Mouse (Mus musculus) 3134 (cell line): ENCODE results near the gene Psmg4.

ENCODE experiments used
- DNase-seq: peaks from one replicate; pipeline ENCODE4 v3.0.0-alpha.2; 2011; ENCODE audit warnings: low spot score; ENCODE audit not compliant: insufficient read length; ENCODE audit errors: extremely low read depth

Gene Psmg4

DNA sequence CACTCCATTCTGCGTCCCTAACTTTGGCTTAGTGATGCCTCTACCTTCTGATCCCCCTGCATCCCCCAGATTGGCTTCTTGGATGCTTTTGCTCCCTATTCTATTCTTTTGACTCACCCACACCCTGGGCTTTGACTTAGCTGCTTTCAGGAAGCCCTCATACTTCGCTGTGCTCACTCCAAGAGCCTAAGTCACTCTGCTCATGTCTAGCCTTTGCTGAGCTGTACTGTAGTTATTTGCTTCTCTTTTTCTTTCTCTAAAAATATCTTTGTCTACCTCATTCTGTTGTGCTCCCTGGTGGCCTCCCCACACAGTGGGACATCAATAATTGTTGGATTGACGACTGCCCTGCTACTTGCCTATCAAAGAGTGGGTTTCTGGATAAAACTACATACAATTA is 14.6 kb upstream of the Psmg4 start:
- no peak for DNase-seq

DNA sequence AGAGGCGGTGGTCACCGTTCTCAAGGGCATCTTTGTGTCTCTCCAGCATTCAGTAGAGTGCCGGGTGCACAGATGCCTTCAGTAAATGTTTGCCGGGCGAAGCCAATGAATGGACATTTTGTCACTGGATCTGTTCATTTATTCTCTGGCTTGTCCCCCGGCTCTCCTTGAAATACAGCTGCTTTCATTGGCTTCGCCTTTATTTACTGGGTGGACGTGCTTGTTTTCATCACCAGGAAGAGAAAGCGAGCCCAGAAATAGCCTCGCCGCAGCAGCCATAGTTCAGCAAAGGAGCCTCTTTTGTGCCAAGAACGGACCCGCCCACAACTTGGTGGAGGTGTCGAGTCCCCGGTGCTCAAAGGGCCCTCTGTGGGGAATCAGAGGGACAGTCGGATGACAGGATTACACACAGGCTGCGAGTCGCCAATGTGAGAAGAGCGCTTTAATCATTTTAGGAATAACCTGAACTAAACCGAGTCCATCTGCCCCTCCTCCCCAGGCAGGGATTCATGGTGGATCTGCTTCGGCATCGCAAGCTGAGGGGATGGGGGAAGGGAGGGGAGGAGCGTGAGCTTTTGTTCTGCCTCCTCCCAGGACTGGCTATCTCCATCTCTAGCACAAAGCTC is 13.9 kb upstream of the Psmg4 start:
- peak; percentile 44 for DNase-seq

DNA sequence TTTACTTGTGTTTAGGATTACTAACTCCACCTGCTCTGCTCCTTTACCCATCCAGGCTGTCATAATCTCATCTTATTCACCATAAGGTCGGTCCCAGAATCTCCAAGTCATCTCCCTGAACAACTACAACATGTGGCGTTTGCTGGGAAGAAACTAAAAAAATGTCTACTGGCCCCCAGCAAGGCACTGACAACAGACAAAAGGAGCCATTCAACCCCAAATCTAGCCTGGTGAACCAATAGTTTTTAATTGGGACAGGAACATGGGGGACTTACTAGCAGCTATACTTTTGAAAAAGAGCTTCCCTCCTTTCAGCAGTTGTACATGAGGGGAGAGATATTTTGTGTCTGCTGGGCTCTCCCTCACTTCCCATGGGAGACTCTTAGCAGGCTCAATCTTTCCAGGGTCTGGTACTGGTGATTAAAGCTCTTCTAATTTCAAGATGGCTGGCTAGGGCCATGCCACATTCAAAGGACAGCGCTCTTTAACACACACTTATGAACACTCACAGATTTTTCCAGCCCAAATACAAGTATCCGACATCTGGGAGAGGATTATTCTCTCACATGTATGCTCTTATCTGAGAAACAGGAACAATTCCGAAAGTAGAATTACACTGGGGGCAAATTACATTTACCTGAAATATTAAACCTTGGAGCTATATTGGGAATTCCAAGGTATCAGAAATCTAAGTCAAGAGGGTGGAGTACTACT is 13.1 kb upstream of the Psmg4 start:
- DNase-seq = no peak

DNA sequence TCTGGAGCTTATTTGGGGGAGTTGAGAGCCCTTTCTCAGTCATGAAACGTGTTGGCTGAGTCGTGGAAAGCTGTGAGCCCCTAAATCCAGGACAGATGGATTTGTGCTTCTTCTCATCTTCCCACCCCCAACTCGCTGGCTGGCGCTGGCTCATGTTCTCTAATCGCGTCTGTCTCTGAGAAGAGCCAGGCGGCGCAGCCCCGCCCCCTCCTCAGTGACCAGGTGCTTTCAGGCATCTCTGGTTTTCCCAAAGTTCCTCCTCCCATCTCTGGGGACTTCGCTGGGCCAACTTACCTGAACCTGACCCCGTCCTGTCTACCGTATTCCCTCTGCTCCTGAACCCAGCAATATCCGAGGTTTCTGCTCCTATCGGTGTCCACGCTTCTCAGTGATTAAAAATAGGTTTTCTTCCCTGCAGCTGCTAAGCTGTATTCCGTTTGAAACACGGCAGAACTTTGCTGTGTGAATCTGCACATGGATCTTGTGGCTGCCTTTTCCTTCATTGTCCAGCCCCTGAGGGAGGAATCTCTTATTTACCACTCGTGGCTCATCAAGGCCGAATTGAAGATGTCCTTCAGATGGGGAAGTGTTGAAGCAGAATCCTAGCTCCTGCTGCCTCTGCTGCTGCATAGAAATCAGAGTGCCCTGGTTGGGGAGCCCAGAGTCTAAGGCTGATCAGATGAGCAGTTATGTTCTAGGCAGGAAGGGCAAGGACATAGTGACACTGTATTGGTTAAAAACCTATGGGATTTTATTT is 12.3 kb upstream of the Psmg4 start:
- DNase-seq = no peak

DNA sequence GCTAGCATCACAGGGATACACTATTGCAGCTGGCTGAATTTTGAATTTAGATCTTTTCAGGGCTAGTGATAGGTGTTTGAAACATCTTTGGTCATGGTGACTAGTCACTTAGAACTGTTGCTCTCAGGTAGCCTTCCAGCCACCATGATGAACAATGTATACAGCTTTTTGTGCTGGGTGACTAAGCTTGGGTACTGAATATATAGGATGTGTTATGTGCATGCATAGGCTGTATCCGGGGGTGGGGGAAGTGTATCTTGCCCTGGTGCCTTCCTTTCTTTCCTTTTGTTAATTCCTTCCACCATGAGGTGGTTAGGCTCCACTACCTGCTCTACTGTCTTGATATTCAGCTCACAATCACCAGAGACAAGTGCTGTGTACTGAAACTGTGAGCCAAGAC is 11.3 kb upstream of the Psmg4 start:
- no peak for DNase-seq

DNA sequence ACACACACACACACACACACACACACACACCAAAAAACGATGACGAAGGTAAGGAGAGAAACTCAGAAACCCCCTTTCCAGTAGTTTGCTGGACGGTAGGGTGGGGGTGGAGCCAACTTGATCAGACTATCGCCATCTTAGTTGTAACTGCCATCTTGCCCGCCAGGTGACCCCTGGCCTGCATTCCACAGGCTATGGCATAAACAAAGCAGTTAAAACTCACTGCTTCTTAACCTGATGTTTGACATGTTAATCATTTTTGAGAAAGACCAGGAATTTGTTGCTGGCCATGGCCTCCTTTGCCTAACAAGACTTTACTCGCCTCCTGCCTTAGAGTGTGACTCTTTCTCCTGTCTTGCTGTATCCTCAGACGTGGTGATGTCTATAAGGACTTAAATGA is 10.1 kb upstream of the Psmg4 start:
- no peak for DNase-seq

DNA sequence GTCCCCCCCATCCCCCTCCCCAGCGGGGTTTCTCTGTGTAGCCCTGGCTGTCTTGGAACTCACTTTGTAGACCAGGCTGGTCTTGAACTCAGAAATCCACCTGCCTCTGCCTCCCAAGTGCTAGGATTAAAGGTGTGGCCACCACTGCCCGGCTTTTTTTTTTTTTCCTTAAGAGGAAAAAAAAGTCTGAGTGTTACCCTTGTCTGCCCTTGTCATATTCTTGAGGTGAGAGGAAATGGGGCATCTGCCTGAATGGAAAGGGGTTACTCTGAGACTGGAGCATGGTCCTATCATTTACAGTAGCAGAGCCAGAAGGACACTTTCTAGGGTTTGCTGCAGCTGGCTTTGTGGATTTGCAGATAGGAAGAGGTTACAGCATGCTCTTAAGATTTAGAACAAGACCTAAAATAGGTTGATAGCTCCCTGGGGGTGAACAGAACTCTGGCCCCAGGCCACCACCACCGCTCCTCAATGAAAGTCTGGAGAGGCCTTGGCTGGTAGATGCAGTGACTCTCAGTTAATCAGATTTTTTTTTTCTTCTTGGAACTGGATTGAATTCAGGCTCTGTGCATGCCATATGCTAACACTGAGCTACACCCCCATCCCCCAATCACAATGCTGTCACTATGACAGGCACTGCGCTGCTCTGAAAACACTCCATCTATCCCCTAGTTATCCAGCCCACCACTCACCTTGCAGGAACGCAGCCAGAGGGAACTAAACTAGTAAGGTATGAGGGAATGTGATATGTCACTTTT is 9.3 kb upstream of the Psmg4 start:
- no peak for DNase-seq

DNA sequence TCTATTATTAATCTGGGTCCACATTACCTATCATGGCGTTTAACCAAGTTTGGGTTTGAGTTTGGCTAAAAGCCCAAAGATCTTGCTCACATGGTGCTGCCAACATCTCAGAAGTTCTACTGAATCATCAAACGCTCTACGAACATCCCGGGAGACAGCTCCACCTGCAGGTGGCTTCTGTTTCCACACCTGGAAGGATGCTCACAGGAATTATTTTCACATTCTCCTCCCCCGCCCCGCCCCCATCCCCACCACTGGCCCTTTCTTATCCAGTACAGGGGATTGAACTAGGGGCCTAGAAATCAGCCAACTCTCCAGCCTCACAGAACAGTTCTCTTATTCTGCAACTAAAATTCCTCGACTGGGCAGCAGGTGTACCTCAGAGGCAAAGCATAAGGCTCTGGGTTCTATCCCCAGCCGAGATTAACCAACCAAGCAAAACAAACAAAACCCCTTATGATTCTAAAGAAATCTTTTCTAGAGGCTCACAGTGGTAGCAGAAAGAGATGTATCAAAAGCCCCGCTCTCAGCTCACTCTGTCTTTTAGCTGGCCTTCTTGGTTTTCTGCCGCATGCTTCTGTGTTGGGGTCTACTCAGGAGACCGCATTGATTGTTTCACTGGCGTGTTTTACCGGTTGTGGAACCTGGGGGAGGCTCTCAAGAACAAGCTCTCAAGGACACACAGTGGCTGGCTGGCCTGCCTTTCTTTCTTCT is 8.4 kb upstream of the Psmg4 start:
- peak; percentile 71 for DNase-seq

DNA sequence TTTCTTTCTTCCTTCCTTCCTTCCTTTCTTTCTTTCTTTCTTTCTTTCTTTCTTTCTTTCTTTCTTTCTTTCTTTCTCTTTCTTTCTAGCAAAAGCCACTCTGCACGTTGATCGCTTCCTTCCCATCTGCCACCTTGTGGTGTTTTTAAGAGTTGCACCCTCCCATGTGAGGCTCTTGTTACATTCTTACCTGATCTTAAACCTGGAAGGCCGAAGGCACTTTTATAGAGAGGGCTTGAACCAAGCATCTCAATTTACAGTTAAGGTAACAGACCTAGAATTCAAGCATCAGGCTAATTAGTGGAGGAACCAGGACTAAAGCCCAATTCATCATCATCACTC is 7.9 kb upstream of the Psmg4 start:
- peak; percentile 45 for DNase-seq

DNA sequence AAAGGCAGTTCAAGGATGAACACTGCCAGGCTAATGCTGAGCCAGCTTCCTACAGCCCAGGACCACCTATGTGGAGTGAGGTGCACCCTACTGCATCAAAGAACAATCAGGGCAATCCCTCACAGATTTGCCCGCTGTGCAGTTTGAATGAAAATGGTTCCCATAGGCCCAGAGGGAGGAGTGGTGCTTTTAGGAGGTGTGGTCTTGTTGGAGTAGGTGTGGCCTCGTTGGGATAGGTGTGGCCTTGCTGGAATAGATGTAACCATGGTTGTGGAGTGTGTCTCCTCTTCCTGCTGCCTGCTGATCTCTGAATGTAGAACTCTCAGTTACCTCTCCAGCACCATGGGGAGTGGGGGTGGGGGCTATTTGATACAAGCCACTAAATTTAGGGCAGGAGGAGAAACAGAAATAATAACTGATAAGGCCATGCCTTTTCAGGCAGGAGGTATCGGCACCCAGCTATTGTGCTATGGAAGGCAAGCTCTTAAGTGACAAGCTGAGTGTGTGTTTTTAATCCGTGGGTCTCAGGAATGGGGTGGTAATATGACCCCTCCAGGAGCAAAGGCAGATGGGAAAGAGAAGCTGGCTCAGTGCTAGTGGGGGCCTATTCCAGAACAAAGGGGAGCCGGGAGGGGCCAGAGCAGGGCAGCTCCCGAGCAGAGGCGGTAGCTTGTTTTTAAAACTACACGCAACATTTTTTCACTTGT is 6.5 kb upstream of the Psmg4 start:
- DNase-seq = peak; percentile 38

DNA sequence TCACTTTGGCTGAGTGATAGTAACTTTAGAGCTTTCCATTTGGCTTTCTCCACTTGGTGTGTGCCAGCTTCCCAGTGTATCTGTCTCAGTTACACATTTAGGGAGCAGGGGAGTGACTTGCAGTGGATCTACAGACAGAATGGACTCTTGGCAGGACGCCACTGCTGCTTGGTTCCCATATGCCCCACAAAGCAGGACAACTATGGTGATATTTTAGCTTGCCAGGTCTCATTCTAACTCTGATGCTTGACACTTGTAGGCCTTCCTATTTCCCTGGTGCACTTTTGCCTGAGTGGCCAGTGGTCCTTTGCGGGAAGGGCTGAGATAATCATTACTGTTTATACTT is 6.0 kb upstream of the Psmg4 start:
- DNase-seq = no peak

DNA sequence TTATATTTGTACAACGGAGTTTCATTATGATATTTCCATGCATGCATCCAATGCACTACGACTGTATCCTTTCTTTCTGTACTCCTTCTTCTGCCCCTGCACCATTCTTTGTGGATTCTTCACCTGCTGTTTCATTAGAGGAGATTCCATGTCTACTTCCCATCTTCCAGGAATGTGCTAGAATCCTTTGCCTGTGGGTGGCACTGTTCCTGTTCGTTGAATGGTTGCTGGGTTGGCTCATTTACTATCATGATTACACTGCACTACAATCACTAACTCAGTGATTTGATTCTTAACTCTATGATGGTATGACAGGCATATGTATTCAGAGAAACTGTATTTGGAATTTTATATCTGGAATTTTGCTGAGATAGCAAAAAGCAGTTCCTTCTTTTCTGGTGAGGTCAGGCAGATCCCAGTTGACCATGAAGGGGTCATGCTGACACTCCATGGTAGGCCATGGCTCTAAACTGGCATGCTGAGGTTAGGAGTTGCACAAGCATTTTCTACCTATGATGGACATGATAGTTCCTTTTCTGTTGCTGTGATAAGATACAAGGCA is 5.1 kb upstream of the Psmg4 start:
- no peak for DNase-seq

DNA sequence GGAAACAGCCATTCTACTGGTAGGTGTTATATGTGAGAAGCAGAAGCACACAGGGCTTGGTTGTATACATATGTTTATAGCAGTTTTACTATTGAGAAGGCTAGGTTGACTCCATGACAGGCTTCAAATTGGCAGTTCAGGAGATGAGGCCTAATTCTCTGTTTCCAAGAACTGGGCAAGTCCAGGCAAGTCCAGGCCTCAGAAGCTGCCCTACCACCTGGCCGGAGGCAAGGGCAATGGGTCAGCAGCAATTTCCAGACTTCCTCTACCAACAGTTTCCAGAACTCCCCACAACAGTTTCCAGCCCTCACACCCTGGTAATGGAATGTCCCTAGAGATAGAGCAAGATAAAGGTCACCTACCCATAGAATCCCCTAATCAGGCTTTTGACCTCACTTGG is 2.8 kb upstream of the Psmg4 start:
- DNase-seq = no peak

DNA sequence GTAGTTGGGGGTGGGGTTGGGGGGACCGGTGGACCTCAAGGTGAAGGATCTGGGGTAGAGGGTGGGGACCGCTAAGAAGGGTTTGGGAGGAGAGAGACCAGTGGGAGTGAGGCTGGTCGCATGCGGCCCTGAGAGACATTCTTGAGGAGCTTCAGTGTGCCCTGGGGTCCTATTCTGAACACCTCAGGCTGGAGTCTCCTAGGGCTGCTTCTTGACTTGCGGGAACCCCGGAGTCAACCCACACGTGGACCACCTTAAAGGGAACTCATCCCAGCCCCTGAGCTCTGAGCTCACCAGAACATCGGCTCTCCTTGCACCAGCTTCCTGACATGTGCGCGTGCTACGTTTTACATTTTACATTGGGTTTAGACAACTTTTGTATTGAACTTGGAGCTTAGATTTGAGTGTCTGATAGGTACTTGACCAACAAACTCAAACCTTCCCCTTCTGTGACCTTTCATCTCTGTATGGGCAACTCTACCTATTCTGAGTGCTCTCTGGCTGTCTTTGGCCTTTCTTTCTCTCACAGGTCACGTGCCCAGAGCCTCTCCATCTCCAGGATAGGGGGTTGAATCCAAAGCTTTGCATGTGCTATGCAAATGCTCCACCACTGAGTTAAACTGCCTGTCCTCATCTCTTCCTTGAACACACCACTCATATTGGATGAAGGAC is 676 bp downstream of the Psmg4 start:
- no peak for DNase-seq

DNA sequence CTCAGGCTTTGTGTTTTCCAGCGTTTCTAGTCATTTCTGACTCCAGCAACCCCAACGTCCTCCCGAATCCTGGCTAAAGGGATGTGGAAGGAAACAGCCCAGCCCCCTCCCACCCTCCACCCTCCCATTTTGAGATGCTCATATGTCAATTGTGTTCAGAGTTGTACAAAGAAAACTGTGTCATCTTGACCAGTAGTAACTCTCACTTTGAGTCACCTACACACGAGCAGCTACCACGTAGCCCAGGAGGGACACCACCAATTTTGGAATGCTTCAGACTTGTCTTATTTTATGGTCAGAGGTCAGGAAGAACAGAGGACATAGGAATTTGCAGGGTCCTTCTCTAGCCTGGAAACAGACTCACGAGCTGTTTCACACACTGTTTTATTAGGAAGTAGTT is 11.3 kb downstream of the Psmg4 start:
- no peak for DNase-seq

DNA sequence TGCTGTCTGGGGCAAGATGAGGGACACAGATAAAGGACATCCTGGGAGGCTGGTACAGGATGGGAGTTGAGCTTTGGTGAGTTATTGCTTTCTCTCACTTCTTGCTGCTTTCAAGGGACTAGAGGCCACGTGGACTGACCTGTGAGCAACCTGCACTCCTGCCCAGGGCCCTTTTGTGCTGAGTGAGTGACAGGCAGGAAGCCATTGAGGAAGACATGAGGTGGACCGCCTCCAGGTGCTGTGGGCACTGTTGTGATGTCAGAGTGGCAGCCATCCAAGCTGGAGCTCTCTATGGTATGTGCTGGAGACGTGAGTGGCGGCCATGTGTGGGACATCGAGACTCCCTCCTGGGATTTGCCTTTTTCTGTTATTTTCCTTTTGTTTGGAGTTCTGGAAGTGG is 18.9 kb downstream of the Psmg4 start:
- no peak for DNase-seq

DNA sequence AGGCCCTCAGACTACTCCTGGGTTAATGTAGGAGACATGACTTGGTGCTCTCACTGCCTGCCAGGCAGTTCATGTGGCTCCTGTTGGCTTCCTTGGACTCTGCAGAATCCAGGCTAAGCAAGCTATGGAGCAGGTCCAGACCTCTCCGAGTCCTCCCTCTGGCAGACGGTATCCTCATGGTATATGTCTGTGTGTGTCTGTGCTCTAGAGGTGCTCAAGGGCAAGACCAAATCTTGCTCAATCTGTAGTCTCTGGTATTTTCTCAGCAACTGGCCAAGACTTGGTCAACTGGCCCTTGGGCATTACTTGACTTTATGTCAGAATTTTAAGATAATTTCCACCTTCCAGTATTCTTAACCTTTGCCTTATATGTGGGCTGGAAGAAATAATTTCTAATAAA is 22.6 kb downstream of the Psmg4 start:
- DNase-seq = no peak

DNA sequence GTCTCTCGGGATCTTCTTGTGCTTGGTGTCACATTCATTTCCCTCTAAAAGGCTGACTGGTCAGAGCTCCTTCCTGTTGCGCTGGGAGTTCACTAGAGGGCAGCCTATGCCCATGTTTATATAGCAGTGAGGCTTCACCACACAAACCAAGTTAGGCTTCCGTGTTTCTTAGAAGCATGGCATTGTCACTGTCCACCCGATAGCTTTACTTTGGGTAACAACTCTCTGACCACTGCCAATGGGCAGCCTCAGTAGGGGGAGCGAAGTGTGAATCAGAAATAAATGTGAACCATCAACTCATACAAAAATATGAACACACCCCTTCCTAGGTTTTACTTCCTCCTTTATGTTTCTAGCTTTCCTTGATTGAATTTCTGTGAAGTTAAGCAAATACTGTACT is 24.8 kb downstream of the Psmg4 start:
- DNase-seq = peak; percentile 32

DNA sequence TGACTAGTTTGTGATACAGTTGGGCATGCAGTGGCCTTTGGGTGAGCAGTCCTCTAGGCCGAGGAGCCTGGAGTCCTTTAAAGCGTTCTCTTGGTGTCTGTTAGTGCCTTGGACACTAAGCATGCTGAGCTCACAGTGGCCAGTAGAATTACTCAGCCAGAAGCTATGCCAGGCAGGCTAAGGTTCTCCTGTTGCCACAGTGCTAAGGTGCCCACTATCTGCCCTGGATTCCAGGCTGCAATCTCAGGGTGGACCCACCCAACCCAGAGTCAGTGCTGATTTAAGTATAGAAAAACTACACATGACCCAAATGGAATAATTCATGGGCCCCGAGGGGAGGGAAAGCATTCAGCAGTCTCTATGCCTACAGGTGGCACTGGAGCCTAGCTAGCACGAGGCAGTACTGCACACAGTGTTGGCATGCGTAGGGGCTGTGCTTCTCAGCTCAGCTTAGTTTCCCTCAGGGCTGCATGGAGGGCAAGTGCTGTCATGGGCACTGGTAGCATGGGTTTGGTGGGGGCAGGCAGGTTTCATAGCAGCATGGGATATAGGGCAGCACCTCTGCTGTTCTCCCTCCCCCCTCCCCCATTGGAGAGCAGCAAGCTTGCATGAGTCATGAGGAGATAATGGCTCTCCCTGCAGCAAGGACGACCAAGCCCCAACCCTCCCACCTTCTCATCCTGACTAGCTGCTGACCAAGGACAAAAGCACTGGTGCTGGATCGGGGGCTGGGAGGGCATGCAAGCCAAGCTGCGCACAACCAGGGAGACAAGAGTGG is 29.8 kb downstream of the Psmg4 start:
- peak; percentile 53 for DNase-seq
